Mouse (Mus musculus): ENCODE results near the gene Abcb6.

GRCm38 (mm10) chr1:75180105-75180590, at the start of gene Abcb6:
- no peak for TF ChIP-seq CTCF (IDR thresholded peaks at IDR 0.05; ENCODE audit: low read depth, low read length)
- TF ChIP-seq GATA1 (IDR thresholded peaks at IDR 0.05; ENCODE audit: borderline replicate concordance, low read length): no peak
- TF ChIP-seq TAL1 (conservative IDR thresholded peaks at IDR 0.05; ENCODE audit: low read depth, low read length): no peak
- TF ChIP-seq GATA2 (IDR thresholded peaks at IDR 0.05; ENCODE audit: borderline replicate concordance, low read depth, low read length): no peak

Data from G1E (cell line).